Mouse (Mus musculus) lung, embryonic 16.5 days (tissue): ENCODE results near the gene Zfp661. TPM values are rescaled to one million over a fixed set of nuclear protein-coding genes. Genes with fewer than 3 reads are reported as not detected.

Experiments used
- ATAC-seq: fragments of 200-750 bp; cut with Nextera tagmentation; 2 replicates; pipeline ENCODE4 v1.8.0; 2017; ENCODE audit warnings: low read depth, mild to moderate bottlenecking, moderate library complexity
- H3K27ac ChIP-seq: fragments of 300-500 bp; sonication (generic); 2 replicates; pipeline ENCODE4 v1.5.1; 2014; ENCODE audit warnings: mild to moderate bottlenecking, control low read depth, low read length
- H3K27me3 ChIP-seq: fragments of 300-500 bp; sonication (generic); 2 replicates; pipeline ENCODE4 v1.6.1; 2014; ENCODE audit warnings: low read depth, low read length, mixed read lengths; ENCODE audit not compliant: control insufficient read depth, insufficient read depth
- H3K36me3 ChIP-seq: fragments of 300-500 bp; sonication (generic); 2 replicates; pipeline ENCODE4 v1.6.1; 2014; ENCODE audit warnings: low read length; ENCODE audit not compliant: control insufficient read depth, insufficient read depth
- H3K4me1 ChIP-seq: fragments of 300-500 bp; sonication (generic); replicated peaks from 2 replicates; pipeline ENCODE4 v1.6.1; 2014; ENCODE audit warnings: low read length, mixed read lengths; ENCODE audit not compliant: control insufficient read depth, insufficient read depth
- H3K4me2 ChIP-seq: fragments of 300-500 bp; sonication (generic); 2 replicates; pipeline ENCODE4 v1.6.1; 2014; ENCODE audit warnings: low read depth, low read length, control low read depth
- H3K4me3 ChIP-seq: fragments of 300-500 bp; sonication (generic); 2 replicates; pipeline ENCODE4 v1.5.1; 2014; ENCODE audit warnings: mild to moderate bottlenecking, low read length, control low read depth
- H3K9ac ChIP-seq: fragments of 300-500 bp; sonication (generic); 2 replicates; pipeline ENCODE4 v1.6.1; 2014; ENCODE audit warnings: low read length, control low read depth
- H3K9me3 ChIP-seq: fragments of 300-500 bp; sonication (generic); 2 replicates; pipeline ENCODE4 v1.6.1; 2016; ENCODE audit warnings: low read length; ENCODE audit not compliant: control insufficient read depth
- WGBS: fragments of 180-500 bp; shearing (Covaris S2); extraction: QIAGEN DNeasy Blood & Tissue Kit; methylation state at CpG from one replicate; pipeline ENCODE4 v1.1.7; 2014; 5-methylcytosine and 5-hydroxymethylcytosine counted together
- polyA plus RNA-seq: library from polyadenylated mRNA; unstranded; fragments of >200 nt; fragmentation: Nextera tagmentation; extraction: Ambion mirVana; gene quantifications from 2 replicates; pipeline ENCODE4 v1.2.1, GENCODE M21; 2015

The Zfp661 gene
- 4.2 and 4.3 TPM in 2 replicates for polyA plus RNA-seq

DNA sequence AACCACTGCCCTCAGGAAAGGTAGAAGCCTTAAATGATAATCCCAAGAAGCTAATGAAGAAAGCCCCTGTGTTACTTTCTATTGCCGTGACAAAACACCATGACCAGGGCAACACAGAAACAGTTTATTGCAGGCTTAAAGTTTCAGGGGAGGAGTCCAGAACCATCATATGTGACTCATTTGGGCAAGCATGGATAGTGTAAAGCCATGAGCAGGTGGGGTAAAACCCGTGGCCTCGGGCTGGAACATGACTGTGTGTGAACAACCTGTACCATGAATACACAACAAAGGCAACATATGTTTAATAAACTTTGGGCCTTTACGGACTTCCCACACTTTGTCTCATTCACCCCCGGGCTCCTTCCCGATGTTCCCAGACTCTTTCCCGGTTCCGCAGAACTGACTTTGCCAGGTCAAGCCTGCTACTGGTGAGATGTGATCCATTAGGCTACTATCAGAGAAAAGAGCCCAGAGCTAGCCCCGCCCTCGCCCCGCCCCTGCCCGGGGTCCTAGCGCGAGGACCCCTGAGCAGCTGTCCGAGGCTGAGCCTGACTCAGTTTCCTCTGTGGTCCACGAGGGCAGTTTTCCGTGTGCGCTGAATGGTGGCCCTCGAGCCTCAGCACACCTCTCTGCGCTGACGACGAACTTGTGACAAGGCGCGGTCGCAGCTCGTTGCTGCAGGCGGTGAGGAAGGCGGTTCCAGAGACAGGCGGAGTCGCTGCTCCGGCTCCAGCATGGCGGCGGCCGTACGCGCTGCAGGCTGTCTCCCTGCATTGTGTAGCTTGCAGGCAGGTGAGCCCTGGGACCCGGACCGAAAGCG, at the start of gene Zfp661, which contains the start of gene Mrps5:
TSS of gene Zfp661 (minus strand) at position 401 of the 820 bp plus-strand sequence.
TSS of gene Mrps5 (plus strand) at position 529 of the 820 bp plus-strand sequence.
- no peaks in the 10 kb centered on the region for H3K9me3 ChIP-seq
- H3K27me3 ChIP-seq = no peaks in the 10 kb centered on the region
- H3K27ac ChIP-seq = peak within 1 kb of the TSS; percentile 93
- no peaks in the 10 kb centered on the region for H3K36me3 ChIP-seq
- H3K4me3 ChIP-seq = peak within 1 kb of the TSS; percentile 99
- peak; percentile 84 for ATAC-seq
- WGBS = 4% methylated on average over 39 of the region's 39 CpGs
- H3K4me2 ChIP-seq = peak within 1 kb of the TSS; percentile 80
- peaks cover 22% of the 10 kb centered on the region for H3K4me1 ChIP-seq
- peak within 1 kb of the TSS; percentile 96 for H3K9ac ChIP-seq

DNA sequence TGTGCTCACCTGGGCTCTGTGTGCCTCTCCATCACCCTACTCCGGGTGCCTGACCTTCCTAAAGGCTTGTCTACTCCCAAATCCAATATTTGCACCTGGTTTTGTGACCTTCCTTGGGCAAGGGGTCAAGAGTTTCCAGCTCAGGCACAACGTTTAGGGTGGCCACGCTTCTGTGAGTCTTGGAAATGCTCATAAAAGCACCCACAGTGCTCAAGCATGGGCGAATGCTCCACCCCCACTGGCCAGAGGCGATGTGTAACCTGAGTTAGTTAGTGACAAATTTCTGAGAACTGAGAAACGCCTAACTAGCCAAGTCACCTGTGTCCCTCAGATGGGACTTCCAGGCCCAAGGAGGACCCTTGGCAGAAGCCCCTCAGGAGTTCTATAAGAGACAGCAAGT, 48.7 kb upstream of the Zfp661 start:
- Histone ChIP-seq H3K9ac (no peak overlapping the region), H3K27me3 (no peaks in the 10 kb centered on the region), H3K27ac (no peak overlapping the region), H3K4me3 (no peak overlapping the region), H3K9me3 (no peaks in the 10 kb centered on the region), H3K36me3 (no peaks in the 10 kb centered on the region), H3K4me2 (no peak overlapping the region), H3K4me1 (no peaks in the 10 kb centered on the region)
- ATAC-seq = no peak
- WGBS = 49% methylated on average over 6 of the region's 6 CpGs

GRCm38 (mm10) chr2:127632601-127633000, 45.7 kb upstream of the Zfp661 start:
- H3K36me3 ChIP-seq = no peaks in the 10 kb centered on the region
- no peak overlapping the region for H3K4me3 ChIP-seq
- H3K27ac ChIP-seq = no peak overlapping the region
- H3K9ac ChIP-seq = no peak overlapping the region
- no peak overlapping the region for H3K4me2 ChIP-seq
- no peak for ATAC-seq
- WGBS = 56% methylated on average over 2 of the region's 2 CpGs
- H3K9me3 ChIP-seq = no peaks in the 10 kb centered on the region
- no peaks in the 10 kb centered on the region for H3K27me3 ChIP-seq
- H3K4me1 ChIP-seq = no peaks in the 10 kb centered on the region

DNA sequence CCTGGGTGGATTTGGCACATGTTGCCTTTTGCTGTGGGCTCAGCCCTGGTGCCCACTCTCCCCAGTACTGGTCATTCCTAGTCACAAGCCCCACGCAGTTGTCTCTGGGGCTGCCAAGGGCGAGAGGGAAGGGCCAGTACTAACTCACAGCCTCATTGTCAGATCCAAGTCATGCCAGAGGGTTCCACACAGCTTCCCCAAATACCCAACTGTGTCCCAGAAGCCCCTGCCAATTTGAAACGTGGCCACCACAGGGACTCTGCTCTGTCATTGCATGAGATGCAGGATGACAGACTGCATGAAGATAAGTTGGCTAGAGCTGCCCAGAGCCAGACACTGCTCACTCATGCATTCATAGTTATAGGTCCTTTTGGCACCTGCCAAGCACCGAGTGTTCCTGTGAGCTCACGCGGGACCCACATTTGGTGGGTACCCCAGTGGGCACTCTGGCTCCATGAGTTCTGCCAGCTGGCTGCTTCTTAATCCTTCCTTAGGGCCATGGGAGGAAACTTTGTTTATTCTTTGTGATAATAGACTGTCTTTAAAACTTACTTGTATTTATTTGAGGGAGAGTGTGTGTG, 41.2 kb upstream of the Zfp661 start:
- WGBS = 68% methylated on average over 6 of the region's 6 CpGs
- ATAC-seq = no peak
- Histone ChIP-seq H3K4me2 (no peak overlapping the region), H3K27me3 (no peaks in the 10 kb centered on the region), H3K9ac (no peak overlapping the region), H3K36me3 (no peaks in the 10 kb centered on the region), H3K27ac (no peak overlapping the region), H3K9me3 (no peaks in the 10 kb centered on the region), H3K4me1 (no peaks in the 10 kb centered on the region), H3K4me3 (no peak overlapping the region)

- no peak overlapping the region for H3K9ac ChIP-seq
- no peak for ATAC-seq
Observed at GRCm38 (mm10) chr2:127627354-127627753, 40.5 kb upstream of the Zfp661 start.

GRCm38 (mm10) chr2:127625659-127626058, 38.8 kb upstream of the Zfp661 start:
- no peaks in the 10 kb centered on the region for H3K27me3 ChIP-seq
- H3K4me3 ChIP-seq = no peak overlapping the region
- no peaks in the 10 kb centered on the region for H3K9me3 ChIP-seq
- H3K36me3 ChIP-seq = no peaks in the 10 kb centered on the region
- H3K4me2 ChIP-seq = no peak overlapping the region
- WGBS = 51% methylated on average over 5 of the region's 5 CpGs
- H3K4me1 ChIP-seq = no peaks in the 10 kb centered on the region
- H3K9ac ChIP-seq = no peak overlapping the region
- peak overlapping the region; percentile 61 for H3K27ac ChIP-seq
- peak; percentile 87 for ATAC-seq

More at GRCm38 (mm10) chr2:127627354-127627753, 40.5 kb upstream of the Zfp661 start:
- H3K36me3 ChIP-seq = no peaks in the 10 kb centered on the region
- no peak overlapping the region for H3K4me3 ChIP-seq
- H3K27ac ChIP-seq = no peak overlapping the region
- H3K9me3 ChIP-seq = no peaks in the 10 kb centered on the region
- 69% methylated on average over 6 of the region's 6 CpGs for WGBS
- H3K27me3 ChIP-seq = no peaks in the 10 kb centered on the region
- no peaks in the 10 kb centered on the region for H3K4me1 ChIP-seq
- H3K4me2 ChIP-seq = no peak overlapping the region

DNA sequence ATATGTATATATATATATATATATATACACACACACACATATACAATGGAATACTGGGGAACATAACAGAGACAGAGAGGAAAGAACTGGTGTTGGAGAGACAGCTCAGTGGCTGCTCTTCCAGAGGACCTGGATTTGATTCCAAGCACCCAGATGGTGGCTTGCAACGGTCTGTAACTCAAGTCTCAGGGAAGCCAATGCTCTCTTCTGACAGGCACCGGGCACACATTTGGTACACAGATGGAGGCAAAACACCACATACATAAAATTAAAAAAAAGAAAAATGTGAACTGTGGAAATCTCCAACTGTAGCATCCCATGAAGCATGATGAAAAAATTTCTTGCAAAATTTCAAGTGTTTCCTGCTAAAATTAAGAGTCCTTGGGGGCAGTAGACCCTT, 37.9 kb upstream of the Zfp661 start:
- Histone ChIP-seq H3K27ac (no peak overlapping the region), H3K4me1 (no peaks in the 10 kb centered on the region), H3K9me3 (no peaks in the 10 kb centered on the region), H3K27me3 (no peaks in the 10 kb centered on the region), H3K4me3 (no peak overlapping the region), H3K36me3 (no peaks in the 10 kb centered on the region), H3K9ac (no peak overlapping the region), H3K4me2 (no peak overlapping the region)
- WGBS = 87% methylated on average over 2 of the region's 2 CpGs
- ATAC-seq = no peak

- H3K27me3 ChIP-seq = no peaks in the 10 kb centered on the region
- H3K36me3 ChIP-seq = no peaks in the 10 kb centered on the region
- no peak overlapping the region for H3K4me3 ChIP-seq
- H3K9ac ChIP-seq = no peak overlapping the region
- no peaks in the 10 kb centered on the region for H3K9me3 ChIP-seq
- no peak for ATAC-seq
- no peaks in the 10 kb centered on the region for H3K4me1 ChIP-seq
- H3K4me2 ChIP-seq = no peak overlapping the region
- 39% methylated on average over 3 of the region's 3 CpGs for WGBS
- no peak overlapping the region for H3K27ac ChIP-seq
Observed at GRCm38 (mm10) chr2:127622065-127622464, 35.2 kb upstream of the Zfp661 start.

DNA sequence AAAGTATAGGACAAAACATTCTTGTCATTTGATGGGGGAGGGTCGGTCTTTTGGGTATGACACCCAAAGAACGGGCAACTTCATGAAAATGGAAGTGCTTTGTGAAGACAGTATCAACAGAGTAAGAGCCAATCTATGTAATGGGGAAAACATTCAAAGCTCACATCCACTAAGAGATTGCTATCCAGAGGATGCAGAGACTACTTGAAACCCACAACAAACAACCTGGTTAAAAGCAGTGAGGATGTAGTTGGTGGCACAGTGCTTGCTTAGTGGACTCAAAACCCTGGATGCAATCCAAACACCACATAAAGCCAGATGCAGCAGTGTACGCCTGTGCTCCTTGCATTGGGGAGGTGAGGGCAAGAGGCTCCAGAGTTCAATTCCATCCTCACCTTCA, 32.4 kb upstream of the Zfp661 start:
- no peak overlapping the region for H3K9ac ChIP-seq
- no peaks in the 10 kb centered on the region for H3K36me3 ChIP-seq
- no peaks in the 10 kb centered on the region for H3K4me1 ChIP-seq
- no peaks in the 10 kb centered on the region for H3K9me3 ChIP-seq
- H3K4me3 ChIP-seq = no peak overlapping the region
- H3K27me3 ChIP-seq = no peaks in the 10 kb centered on the region
- no peak overlapping the region for H3K4me2 ChIP-seq
- H3K27ac ChIP-seq = no peak overlapping the region
- WGBS = 79% methylated on average over 3 of the region's 3 CpGs
- ATAC-seq = no peak
